Mouse (Mus musculus): Measurements from ENCODE around the gene Pcsk7. TPM values are rescaled to one million over a fixed set of nuclear protein-coding genes. Genes with fewer than 3 reads are reported as not detected.
A peak's percentile ranks its signal among the peaks of the same experiment; 100 is the strongest.

Gene Pcsk7
- total RNA-seq (2017) = 36.6 and 42.8 TPM in 2 replicates

DNA sequence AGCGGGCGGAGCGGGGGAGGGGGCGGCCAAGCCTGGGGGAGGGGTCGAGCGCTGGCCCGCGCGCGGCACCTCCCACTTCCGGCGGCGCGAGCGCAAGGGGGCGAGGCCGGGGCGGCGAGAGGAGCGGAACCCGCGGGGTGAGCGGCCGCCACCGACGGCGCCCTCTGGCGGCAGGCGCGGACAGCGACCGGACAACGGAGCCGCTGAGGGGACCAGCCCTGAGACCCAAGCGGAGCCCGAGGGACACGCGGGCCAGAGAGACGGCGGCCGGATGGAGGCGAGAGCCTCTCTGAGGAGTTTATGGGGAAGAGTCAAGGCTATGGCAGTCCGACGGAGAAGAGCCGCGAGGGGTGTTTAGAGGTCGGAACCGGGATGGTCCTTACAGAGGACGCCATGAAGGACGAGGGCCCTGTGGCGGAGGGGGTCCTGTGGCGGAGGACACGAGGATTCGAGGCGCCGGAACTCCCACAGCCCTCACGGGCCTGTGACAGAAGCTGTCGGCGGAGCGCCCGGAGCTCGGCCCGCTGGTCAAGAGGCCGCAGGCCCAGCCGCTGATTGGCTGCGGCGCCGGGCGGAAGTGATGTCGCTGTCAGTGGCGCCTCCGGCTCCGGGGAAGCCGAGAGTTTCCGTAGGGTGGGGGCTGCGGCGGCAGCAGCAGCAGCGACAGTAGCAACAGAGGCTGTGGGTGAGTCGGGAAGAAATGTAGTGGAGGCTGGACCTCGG lies at the start of gene Pcsk7, which contains the start of gene Rnf214:
Gene Pcsk7 (plus strand): TSS at position 143 of the 723 bp plus-strand sequence.
Gene Rnf214 (minus strand): TSS at position 557 of the 723 bp plus-strand sequence.
- ATAC-seq (ENCODE audit: extremely low read depth, insufficient number of reproducible peaks, low FRiP score, poor library complexity, severe bottlenecking) = peak; percentile 69

GRCm38 (mm10) chr9:45859364-45859763 lies 46.9 kb upstream of the Pcsk7 start:
- ATAC-seq (ENCODE audit: extremely low read depth, insufficient number of reproducible peaks, low FRiP score, poor library complexity, severe bottlenecking) = no peak

GRCm38 (mm10) chr9:45861813-45862212 lies 44.5 kb upstream of the Pcsk7 start:
- ATAC-seq (ENCODE audit: extremely low read depth, insufficient number of reproducible peaks, low FRiP score, poor library complexity, severe bottlenecking) = no peak

DNA sequence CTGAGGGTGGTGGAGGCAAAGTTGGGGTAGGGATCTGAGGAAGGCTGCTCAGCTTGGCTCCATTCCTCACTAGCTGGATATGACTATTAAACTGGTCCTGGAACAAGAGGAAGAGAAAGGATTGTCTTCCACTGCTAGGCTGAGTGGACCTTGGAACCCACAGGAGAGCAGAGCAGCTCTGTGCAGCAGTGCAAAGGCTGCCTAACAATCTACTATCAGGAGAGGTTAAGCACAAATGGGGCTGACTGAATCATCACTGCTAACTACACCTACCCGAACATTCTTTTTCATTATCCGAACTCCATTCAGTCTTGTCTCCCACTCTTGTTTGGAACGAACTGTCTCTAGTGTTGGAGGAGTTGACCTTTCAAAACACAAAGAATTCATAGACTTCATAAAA lies 37.1 kb upstream of the Pcsk7 start:
- ATAC-seq (ENCODE audit: extremely low read depth, insufficient number of reproducible peaks, low FRiP score, poor library complexity, severe bottlenecking) = no peak

DNA sequence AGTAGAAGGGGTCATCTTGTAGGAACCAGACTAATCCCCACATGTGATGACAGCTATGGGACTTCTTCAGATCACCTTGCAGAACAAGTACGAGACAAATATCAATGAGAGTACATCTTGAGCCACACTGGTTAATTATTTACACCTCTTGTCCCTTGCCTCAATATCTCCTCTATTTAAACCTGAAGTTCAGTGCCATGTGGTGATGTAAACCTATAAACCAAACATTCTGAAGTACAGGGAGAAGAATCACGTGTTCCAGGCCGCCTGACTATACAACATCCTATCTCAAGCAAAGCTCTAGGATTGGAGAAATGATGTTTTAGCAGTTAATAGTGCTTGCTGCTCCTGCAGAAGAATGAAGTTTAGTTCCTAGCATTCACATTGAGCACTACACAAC lies 36.0 kb upstream of the Pcsk7 start:
- ATAC-seq (ENCODE audit: extremely low read depth, insufficient number of reproducible peaks, low FRiP score, poor library complexity, severe bottlenecking) = no peak

GRCm38 (mm10) chr9:45877928-45878327 lies 28.4 kb upstream of the Pcsk7 start:
- ATAC-seq (ENCODE audit: extremely low read depth, insufficient number of reproducible peaks, low FRiP score, poor library complexity, severe bottlenecking) = no peak

- no peak for ATAC-seq (ENCODE audit: extremely low read depth, insufficient number of reproducible peaks, low FRiP score, poor library complexity, severe bottlenecking)
Observed at GRCm38 (mm10) chr9:45893681-45894080, 12.6 kb upstream of the Pcsk7 start.

- ATAC-seq (ENCODE audit: extremely low read depth, insufficient number of reproducible peaks, low FRiP score, poor library complexity, severe bottlenecking) = no peak
Observed at GRCm38 (mm10) chr9:45905196-45905595, 1.1 kb upstream of the Pcsk7 start.

DNA sequence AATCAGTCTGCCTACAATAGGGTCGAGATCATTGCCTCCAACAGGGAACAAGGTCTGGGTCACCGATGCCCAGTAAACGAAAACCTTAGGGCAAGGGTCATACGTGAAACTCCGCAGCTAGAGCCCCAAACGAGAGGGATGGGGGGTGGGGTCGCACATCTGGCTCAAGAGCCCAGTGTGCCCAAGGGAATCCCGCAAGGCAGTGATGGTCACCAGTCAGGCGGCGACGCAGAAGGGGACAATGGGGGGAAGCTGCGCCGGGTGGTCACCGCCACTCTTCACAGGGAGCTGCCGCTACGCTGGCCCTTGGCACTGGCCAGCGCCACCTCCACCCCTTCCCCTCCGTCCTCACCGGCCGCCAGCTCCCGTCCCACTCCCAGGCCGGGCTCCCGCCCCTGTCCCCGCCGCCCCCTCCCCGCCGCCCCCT lies 473 bp upstream of the Pcsk7 start:
- no peak for ATAC-seq (ENCODE audit: extremely low read depth, insufficient number of reproducible peaks, low FRiP score, poor library complexity, severe bottlenecking)

DNA sequence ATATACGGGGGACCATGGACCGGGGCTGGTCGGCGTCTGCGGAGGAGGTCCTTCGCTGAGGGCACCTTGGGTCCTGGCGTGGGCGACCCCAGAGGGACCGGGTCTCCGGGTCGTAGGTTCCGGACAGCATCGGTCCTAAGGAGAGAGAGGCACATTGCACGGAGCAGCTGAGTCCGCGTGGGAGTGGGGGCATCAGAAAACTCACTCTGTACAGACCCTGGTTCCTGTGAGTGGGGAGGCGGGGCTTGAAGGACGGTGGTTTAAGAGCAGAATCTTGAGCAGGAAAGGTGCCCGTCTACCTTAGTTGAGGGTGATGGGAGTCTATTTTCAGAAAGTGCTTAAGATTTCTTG lies 756 bp downstream of the Pcsk7 start:
- ATAC-seq (ENCODE audit: extremely low read depth, insufficient number of reproducible peaks, low FRiP score, poor library complexity, severe bottlenecking) = no peak

- ATAC-seq (ENCODE audit: extremely low read depth, insufficient number of reproducible peaks, low FRiP score, poor library complexity, severe bottlenecking) = no peak
Observed at GRCm38 (mm10) chr9:45910995-45911394, 4.7 kb downstream of the Pcsk7 start.

GRCm38 (mm10) chr9:45911673-45912072 lies 5.4 kb downstream of the Pcsk7 start:
- ATAC-seq (ENCODE audit: extremely low read depth, insufficient number of reproducible peaks, low FRiP score, poor library complexity, severe bottlenecking) = peak; percentile 47; the same call in 1 of the 2 replicates

GRCm38 (mm10) chr9:45915659-45916058 lies 9.4 kb downstream of the Pcsk7 start:
- no peak for ATAC-seq (ENCODE audit: extremely low read depth, insufficient number of reproducible peaks, low FRiP score, poor library complexity, severe bottlenecking)

DNA sequence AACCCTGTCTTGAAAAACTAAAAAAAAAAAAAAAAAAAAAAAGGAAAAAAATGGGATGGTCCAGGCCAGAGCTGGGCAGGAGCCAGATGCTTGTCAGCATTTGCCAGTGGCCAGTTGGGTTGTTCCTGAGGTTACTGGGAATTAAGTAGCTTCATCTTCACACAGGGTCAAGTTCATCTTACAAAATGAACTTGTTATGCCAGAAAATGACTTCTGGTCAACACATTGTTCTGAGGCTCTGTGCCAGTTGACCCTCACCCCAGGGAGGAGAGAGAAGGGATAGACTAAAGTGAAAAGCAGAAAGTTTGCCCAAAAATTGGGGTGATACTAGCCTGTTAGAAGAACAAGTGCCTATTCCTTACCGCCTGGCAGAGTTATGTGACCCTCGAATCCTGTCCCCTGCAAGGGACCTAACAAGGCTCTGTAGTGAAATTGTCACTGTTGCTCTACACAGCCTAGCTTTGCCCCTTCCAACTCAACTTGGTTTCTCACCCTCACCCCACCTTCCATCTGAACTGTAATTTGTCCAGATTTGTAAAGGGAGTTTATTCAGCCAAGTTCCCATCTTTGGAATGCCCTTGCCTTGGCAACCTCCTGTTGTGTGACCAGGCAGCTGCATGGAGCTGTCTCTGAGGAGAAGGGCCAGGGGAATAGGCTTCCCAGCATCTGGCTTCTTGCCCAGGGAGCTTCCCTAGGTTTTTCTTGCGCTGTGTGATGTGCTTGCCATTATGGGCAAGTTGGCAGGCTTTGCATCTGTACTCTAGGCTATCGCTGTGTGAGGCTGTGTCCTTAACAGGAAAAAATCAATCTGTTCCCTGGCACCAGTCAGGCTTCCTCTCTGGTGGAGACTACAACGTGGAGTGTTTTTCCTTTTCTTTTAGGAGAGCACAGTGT lies 11.0 kb downstream of the Pcsk7 start:
- no peak for ATAC-seq (ENCODE audit: extremely low read depth, insufficient number of reproducible peaks, low FRiP score, poor library complexity, severe bottlenecking)

DNA sequence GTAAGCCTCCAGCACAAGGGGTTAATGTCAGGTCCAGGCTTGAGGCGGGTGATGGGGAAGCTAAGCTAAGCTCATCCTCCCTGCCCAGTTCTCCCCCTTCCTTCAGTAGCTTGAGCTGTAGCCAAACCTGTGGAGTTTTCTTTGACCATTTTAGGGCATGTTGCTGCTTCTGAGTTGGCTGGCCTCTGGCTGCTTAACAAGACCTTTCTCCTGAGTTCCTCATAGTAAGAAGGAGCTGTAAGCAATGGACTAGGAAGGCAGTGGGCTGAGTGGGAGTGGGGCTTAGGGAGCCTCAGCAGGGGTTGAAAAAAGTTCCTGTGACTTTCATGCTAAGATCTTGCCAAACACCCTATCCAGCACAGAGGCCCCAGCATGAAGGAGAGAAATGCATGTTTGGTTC lies 13.6 kb downstream of the Pcsk7 start:
- ATAC-seq (ENCODE audit: extremely low read depth, insufficient number of reproducible peaks, low FRiP score, poor library complexity, severe bottlenecking) = no peak

- no peak for ATAC-seq (ENCODE audit: extremely low read depth, insufficient number of reproducible peaks, low FRiP score, poor library complexity, severe bottlenecking)
Observed at GRCm38 (mm10) chr9:45929285-45929684, 23.0 kb downstream of the Pcsk7 start.

DNA sequence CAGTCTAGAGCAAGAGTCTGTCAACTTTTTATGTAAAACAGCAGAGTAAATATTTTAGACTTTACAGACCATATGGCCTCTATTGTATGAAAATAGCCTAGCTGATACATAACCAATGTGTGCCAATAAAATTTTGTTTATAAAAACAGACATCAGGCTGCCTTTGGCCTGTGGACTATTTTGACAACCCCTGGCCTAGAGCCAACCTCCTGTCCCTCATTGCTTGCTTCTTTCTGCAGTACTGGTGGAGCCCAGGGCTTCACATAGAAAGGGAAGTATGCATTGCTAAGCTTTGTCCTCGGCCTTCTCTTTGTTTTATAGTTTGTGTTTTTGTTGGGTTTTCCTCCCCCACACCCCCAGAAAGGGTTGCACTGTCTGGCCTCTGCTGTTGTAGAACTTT lies 25.7 kb downstream of the Pcsk7 start:
- no peak for ATAC-seq (ENCODE audit: extremely low read depth, insufficient number of reproducible peaks, low FRiP score, poor library complexity, severe bottlenecking)

DNA sequence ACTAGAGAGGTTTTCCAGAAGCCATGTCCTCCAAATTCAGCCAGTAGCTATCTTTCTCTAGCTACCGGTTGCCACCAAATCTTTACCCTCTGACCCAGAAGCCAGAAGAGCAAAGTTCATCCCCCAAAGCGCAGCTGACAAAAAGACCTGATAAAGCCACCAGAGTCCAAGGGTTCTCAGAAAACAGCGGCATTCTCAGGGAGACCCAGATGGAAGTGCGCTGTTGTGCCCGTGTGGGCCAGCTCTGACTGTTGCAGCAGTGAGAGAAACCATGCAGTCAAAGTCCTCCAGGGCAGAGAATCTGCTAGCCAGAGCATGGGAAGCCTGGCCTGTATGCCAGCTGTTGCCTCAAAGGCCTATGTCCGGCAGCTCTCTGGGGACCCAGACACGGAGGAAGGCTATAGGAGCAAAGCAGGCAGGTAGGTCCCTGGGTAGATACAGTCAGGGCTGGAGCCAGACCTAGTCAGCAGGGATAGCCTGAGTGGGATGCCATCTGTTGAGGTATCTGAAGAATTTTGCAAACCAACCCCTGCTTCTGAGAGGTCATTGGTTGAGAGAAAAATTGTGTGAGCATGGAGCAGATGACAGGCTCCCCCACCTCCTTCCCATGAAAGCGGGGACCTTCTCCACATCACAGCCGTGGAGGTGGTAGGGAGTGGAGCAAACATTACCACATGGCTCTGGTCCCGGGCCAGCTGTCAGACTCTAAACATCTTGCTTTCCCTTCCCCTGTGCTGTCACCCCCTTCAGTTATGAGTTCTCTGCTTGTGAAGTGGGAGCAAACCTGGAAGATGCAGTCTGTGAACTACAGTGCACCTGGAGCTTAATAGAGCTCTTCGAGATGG lies 26.5 kb downstream of the Pcsk7 start:
- no peak for ATAC-seq (ENCODE audit: extremely low read depth, insufficient number of reproducible peaks, low FRiP score, poor library complexity, severe bottlenecking)

DNA sequence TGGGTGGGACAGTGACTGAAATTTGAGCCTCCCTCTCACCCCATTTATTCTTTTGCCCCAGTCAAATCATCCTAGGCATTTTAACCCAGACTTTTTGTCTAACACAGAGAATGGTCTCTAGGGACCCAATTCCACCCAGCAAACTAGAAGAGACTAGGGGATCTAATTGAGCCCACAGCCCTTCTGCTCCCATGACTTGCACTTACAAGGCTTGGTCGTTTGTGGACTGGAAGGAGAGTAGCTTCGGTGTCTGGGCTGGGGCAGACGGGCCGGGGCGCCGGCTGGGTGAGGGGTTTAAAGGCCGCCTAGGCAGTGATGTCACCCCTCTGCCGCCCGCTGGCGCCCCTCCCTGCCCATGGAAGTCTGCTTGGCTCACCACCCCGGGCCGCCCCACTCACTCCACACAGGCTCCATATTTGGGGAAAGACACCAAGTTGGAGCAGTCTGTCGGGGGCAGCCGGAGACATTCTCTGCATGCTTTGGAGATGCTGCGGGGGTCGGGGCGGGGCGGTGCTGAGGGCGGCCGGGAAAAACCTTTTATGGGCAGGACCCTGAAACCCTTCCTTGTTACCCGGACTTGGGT lies 29.4 kb downstream of the Pcsk7 start, which contains the start of gene Tagln:
Gene Tagln (minus strand): TSS at position 431 of the 583 bp plus-strand sequence.
- no peak for ATAC-seq (ENCODE audit: extremely low read depth, insufficient number of reproducible peaks, low FRiP score, poor library complexity, severe bottlenecking)
